Mouse (Mus musculus): ENCODE measurements around the gene Shisa8.
A peak's percentile ranks its signal among the peaks of the same experiment; 100 is the strongest.

The Shisa8 gene

GRCm38 (mm10) chr15:82223251-82223650 is 10.6 kb upstream of the Shisa8 start:
- DNase-seq (ENCODE audit: low spot score) = no peak

DNA sequence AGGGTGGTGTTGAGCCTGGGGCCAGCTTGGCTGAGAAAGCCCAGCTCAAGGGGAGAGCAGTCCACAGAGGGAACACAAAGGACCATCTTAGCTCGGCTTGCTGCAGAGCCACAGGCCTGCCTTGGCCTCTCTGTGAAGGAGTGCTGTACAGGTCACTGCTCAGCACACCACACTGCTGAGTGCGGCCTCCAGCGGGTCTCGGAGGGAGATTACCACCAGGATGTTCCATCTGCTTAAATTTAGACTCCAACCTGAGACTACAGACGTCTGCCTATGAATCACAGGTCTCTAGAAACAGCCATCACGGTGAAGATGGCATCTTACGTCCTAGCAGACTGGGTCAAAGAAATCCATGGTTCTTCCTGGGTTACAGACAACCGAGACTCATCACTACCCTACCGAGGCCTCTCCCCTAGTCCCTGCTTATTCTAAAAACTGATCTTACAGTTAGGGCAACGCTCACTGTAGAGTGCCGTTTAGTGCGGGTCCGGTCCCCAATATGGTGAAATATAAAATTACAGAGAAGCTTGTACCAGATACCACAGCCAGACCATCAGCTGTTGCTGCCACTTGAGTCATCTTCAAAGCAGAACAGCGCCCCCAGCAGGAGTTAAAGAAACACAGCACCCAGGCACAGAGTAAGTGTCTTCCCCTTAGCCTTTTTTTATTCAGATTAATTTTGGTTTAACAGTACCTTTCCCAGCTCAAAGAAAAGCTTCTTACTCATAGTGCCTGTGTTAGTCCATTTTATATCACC is 8.7 kb upstream of the Shisa8 start:
- DNase-seq (ENCODE audit: low spot score) = no peak

DNA sequence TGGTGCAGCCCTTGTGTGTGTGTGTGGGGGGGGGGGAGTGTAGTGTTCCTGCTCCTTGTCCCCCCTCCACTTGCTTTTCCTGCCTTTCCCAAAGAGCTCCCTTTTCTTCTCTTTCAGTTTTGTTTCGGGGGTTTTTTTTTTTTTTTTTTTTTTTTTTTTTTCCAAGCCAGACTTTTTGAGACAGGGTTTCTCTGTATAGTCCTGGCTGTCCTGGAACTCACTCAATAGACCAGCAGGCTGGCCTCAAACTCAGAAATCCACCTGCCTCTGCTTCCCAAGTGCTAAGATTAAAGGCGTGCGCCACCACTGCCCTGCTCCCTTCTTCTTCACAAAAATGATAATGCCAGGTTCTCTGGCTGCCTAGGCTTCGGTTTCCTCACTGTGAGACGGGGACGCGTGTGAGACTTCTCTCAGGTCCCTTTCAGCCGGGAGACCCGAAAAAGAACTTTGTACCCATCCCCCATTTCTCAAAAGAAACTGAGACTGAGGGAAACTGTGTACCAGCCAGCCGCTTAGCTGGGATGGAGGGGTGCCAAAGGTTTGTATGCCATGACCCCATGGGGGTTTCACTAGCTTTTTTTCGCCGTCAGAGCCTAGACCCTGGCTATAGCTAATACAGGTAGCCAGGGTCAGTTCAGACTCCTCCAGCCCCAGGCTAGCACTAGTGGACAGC is 7.5 kb upstream of the Shisa8 start:
- no peak for DNase-seq (ENCODE audit: low spot score)

- DNase-seq (ENCODE audit: low spot score) = no peak
These were observed 6.4 kb upstream of the Shisa8 start for GRCm38 (mm10) chr15:82218778-82219666.

GRCm38 (mm10) chr15:82217980-82218379 is 5.4 kb upstream of the Shisa8 start:
- no peak for DNase-seq (ENCODE audit: low spot score)

- DNase-seq (ENCODE audit: low spot score) = no peak
These were observed 4.4 kb upstream of the Shisa8 start for GRCm38 (mm10) chr15:82217039-82217438.

- DNase-seq (ENCODE audit: low spot score) = no peak
These were observed 3.7 kb upstream of the Shisa8 start for GRCm38 (mm10) chr15:82216142-82216827.

DNA sequence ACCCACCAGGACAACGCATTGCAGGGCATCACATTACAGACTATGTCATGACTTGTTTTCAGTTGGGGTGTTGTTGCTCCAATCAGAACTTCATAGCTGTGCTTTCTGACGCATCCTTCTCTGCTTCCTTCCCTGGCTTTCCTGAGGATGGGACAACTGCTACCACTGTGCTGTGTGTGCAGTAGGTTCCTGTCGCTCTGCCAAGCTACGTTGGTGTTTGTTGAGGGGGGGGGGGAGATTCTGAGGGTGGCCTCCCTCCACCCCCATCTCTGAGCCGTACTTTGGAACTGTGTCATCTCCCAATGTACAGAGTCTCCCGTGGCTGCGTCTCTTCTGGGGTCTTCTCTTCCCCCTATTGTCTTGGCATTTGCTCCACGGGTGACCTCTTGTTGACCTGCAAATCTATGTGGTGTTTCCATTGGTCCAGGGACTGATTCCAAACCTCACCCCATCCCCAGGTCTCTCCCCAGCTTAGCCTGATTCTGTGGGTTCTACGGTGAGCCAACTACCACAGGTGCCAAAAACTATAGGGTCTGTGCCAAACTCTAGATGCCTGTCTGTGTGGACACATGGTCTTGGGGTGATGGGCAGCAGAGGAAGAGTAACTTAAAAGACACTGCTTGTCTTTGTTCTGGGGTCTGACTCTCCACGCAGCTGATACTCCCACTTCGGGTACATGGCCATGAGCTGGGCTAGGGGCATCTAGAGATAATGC is 2.9 kb upstream of the Shisa8 start:
- no peak for DNase-seq (ENCODE audit: low spot score)

- DNase-seq (ENCODE audit: low spot score) = no peak
These were observed 607 bp upstream of the Shisa8 start for GRCm38 (mm10) chr15:82213222-82213621.

DNA sequence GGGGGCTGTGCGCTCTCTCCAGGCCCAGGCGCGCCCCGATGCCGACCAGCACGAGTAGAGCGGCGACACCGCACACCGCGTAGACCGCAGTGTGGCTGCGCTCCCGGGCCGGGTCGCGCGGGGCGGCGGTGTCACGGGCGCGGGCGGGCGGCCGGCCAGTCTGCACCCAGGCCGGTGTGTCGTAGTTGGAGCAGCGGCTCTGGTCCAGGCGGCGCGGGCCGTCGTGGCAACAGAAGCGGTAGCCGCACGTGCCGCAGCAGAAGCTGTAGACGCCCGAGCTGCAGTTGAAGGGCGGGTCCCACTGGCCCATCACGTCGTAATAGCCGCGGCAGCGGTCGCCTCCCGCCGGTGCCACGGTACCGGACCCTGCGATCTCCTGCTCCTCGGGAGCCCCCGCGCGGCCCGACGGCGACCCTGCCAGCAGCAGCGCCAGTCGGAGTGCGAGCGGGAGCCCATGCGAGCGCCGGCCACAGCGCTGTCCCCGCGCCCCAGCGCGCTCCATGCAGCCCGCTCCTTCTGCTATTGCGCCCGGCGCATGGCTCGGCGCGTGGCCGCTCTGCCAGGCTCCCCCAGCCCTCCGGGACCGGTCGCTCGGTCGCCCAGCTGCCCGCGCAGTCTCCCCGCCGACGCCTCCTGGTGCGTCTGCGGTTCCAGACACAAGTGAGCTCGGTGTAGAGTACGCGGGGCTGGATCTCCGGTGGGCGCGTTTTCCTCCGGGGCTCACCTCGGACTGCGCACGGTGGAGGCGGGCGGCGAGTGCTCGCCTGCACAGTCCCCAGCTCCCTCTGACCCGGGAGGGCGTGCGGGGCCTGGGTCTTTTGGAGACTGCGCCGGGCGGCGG is 484 bp downstream of the Shisa8 start:
- peak; percentile 50 for DNase-seq (ENCODE audit: low spot score)

DNA sequence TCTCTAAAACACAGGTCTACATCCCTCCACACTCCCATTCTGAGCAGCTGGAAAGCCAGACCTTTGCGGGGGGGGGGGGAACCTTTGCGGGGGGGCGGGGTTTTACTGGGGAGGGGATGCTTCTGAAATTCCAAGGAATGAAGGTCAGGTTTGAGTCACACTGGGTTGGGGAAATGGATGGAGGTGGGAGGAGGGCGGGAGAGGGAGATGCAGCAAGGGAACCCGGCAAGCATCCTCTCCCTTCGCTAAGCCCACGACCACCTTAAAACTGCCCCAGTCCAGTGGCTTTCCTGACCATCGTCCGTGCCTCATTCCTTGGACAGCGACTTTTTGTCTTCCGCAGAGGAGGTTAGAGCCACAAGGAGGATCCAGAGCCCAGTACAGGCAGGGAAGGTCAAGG is 1.3 kb downstream of the Shisa8 start:
- no peak for DNase-seq (ENCODE audit: low spot score)

DNA sequence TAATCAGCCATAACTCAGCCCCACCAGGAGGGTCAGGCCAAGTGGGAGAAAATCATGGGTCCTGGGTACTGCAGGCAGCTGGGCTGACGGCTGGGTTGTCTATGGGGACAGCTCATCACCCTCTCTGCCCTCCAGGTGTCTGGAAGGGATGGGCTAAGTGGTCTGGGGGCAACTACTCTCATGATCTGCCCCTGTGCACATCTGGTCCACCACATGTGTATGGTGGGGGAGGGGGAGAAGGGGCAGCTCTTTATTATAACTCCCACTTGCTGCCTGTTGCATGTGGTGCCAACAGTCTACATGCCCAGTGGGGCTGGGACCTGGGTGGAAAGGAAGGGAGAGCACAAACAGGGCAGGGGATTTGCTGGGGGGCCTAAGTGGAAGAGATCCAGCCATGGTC is 1.8 kb downstream of the Shisa8 start:
- DNase-seq (ENCODE audit: low spot score) = no peak

DNA sequence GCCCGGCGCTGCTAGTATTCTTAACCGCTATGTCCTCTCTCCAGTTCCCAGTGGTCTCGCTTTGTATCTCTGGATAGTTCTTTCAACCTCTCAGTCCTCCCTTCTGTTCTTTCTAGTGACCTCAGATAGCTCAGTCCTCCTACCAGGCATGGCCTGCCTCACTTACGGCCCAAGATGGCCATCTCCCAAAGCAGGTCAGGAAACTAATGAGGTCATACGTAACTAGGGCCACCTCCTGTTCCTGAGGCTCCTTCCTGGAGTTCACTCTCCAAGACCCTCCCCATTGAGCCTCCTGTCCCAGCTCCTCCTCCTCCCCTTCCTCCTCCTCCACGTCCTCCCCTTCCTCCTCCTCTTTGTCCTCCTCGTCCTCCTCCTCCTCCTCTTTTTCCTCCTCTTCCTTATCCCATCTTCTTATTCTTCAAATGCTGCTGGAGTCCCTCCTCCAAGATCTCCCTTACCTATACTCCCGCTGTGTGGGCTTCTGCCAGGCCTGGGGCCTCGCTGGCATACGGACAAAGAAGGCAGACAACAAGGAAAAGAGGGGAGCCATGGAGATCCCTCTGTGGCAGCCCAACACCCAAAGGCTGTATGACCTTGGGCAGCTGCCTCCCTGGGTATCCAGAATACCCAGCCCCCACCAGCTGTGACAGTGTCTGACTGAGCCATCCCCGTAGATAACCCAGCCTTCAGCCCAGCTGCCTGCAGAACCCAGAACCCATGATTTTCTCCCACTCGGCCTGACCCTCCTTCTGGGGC is 3.1 kb downstream of the Shisa8 start:
- no peak for DNase-seq (ENCODE audit: low spot score)

- DNase-seq (ENCODE audit: low spot score) = no peak
These were observed 4.3 kb downstream of the Shisa8 start for GRCm38 (mm10) chr15:82208307-82208706.

DNA sequence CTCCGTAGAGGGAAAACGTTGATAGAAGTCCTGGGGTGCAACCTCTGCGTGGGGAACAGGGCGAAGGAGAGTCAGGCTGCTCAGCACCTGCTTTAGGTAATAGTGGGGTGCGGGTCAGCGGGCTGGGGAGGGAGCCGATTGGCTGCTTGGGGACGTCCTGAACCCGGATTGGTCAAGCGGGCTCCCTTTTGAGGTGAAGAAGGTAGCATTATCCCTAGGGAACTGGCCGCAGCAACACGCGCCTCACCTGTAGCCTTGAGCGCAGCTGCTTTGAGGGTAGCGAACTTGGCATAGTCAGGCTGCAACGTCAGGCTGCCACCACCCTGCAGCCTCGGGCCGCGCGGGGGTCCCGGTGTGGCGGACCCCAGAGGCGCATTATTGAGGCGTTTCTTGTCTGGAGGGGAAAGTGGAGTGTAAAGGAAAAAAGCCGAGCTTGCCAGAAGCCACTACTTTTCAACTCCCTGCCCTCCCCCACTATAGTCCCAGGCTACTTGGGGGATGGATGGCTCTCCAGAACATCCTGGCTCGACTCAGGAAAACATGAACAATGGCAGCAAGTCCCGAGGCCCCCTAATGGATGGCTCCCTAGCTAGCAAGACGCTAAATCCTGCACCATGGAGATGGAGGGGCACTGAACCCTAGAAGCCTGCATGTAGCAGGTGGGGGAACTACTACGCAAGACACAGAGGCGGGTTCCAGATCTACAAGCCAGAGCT is 5.0 kb downstream of the Shisa8 start:
- no peak for DNase-seq (ENCODE audit: low spot score)

DNA sequence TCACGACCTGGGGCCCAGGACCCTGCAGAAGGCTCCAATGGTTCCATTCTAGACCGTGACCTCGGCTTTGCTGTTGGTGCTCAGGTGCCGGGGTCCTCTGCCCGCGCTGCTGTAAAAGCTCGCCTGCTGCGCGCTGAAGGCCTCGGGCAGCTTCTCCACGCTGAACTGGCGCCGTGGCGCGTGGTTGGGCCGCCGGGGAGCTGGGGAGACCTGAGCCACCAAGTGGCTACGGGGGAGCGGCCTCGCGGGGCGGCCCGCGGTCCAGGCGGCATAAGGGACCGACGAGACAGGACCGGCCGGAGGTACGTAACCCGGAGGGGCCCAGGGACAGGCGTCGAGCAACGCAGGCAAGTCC is 5.5 kb downstream of the Shisa8 start:
- no peak for DNase-seq (ENCODE audit: low spot score)

DNA sequence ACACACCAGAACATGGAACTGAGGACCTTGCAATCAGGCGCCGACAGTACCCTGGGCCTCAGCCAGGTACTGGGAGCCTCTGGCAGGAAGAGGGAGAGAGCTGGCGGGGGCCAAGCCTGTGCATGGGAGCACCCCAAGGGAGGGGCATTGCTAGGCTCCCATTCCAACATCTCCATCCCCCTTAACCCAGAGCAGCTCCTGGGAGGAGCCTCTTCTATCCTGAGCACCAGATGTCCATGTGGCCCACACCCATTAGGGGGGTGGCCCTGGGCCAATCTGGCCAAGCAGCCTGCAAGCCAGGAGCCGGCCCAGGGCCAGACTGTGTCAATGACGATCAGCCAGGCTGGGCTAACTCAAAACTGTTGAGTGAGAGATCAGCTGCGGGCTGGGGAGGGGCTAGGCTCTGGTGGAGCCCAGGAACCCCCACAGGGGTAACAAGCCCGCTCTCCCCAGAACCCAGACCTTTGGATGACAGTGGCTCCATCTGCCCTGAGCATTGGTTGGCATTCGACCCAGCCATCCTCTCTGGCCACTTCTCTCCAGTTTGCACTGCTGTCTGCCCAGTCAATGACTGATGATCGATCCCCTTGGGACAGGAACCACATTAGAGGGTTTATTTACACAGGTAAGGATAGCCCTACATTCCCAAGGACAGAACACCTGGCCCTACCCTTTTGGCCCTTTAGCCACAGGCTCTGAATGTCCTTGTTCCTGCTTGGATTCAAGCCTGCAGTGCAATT is 6.1 kb downstream of the Shisa8 start:
- DNase-seq (ENCODE audit: low spot score) = no peak

DNA sequence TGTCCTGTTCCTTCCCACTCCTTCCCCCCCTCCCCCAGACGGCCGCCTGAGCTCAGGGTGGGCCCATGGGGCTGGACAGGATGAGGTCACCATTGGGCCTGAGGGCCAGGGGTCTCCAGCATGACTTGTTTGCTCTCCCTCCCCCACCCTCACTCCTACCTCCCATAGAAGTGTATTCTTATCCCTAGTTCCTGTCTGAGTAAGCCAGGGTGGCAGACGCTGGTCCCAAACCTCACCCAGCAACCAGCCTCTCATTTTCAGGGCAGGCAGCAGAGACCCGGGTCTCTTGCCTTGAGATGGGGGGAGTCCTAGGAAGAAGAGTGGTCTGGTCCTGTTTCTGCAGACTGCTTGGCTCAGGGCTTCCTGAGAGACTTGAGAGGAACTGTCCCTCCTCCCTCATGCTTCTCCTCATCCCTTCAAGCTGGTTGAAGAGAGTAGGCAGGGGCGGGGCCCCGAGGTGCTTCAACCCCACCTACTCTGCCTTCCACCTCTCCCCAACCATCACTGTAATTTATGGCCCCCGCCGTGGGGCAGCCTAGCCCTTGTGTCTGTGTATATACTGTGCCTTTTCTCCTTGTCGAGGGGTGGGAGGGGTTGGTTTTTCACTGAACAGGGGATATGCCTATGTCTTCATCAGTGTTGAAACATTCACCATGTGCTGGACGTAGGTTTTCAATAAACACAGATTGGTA is 7.8 kb downstream of the Shisa8 start:
- no peak for DNase-seq (ENCODE audit: low spot score)
